Mouse (Mus musculus): Measurements from ENCODE around the gene Atp6ap1. TPM values are rescaled to one million over a fixed set of nuclear protein-coding genes. Genes with fewer than 3 reads are reported as not detected.

Atp6ap1 gene
- polyA plus RNA-seq (2015; fragmentation: Nextera tagmentation; extraction: Ambion mirVana) = 117 and 131 TPM in 2 replicates

- no peaks in the 10 kb centered on the region for H3K9me3 ChIP-seq
- peaks cover 30% of the 10 kb centered on the region for H3K36me3 ChIP-seq
- ATAC-seq (ENCODE audit: extremely low read depth, insufficient number of reproducible peaks, low FRiP score, low TSS enrichment) = peak; percentile 94
- H3K4me2 ChIP-seq = peak within 1 kb of the TSS; percentile 75
- 10% methylated on average over 37 of the region's 37 CpGs for WGBS
- H3K27me3 ChIP-seq (replicated peaks) = no peaks in the 10 kb centered on the region
- peaks cover 5% of the 10 kb centered on the region; the same call in 1 of the 2 replicates for H3K4me1 ChIP-seq
- peak within 1 kb of the TSS; percentile 77 for H3K27ac ChIP-seq (replicated peaks)
- peak within 1 kb of the TSS; percentile 71 for H3K4me3 ChIP-seq
- peak within 1 kb of the TSS; percentile 87 for H3K9ac ChIP-seq
Measured at GRCm38 (mm10) chrX:74296538-74297448, at the start of gene Atp6ap1. Gene Atp6ap1, plus strand, starts transcription at chrX:74297097.

- ATAC-seq (ENCODE audit: extremely low read depth, insufficient number of reproducible peaks, low FRiP score, low TSS enrichment) = no peak
- 17% methylated on average over 3 of the region's 3 CpGs for WGBS
- Histone ChIP-seq H3K9ac (peak overlapping the region; percentile 80), H3K4me1 (peaks cover 9% of the 10 kb centered on the region), H3K4me3 (peak overlapping the region; percentile 66), H3K4me2 (peak overlapping the region; percentile 75), H3K36me3 (peaks cover 5% of the 10 kb centered on the region; the same call in 1 of the 2 replicates), H3K27me3 (replicated peaks) (no peaks in the 10 kb centered on the region), H3K27ac (replicated peaks) (peak overlapping the region; percentile 84), H3K9me3 (no peaks in the 10 kb centered on the region)
Measured at GRCm38 (mm10) chrX:74248651-74249050, 48.2 kb upstream of the Atp6ap1 start.

GRCm38 (mm10) chrX:74249615-74250014 is 47.3 kb upstream of the Atp6ap1 start, which contains the start of gene Flna:
Gene Flna, minus strand, starts transcription at chrX:74249820.
- Histone ChIP-seq H3K36me3 (no peaks in the 10 kb centered on the region), H3K4me2 (peak within 1 kb of the TSS; percentile 75), H3K4me3 (peak within 1 kb of the TSS; percentile 66), H3K27me3 (replicated peaks) (no peaks in the 10 kb centered on the region), H3K9ac (peak within 1 kb of the TSS; percentile 80), H3K4me1 (0 out of 2 replicates have a peak, but pooled peaks cover 4% of the 10 kb centered on the region), H3K27ac (replicated peaks) (peak within 1 kb of the TSS; percentile 84), H3K9me3 (no peaks in the 10 kb centered on the region)
- ATAC-seq (ENCODE audit: extremely low read depth, insufficient number of reproducible peaks, low FRiP score, low TSS enrichment) = no peak
- 9% methylated on average over 38 of the region's 38 CpGs for WGBS

GRCm38 (mm10) chrX:74254153-74254887 is 42.6 kb upstream of the Atp6ap1 start, which contains the start of gene Emd:
Gene Emd, plus strand, starts transcription at chrX:74254687.
- peak within 1 kb of the TSS; percentile 89 for H3K9ac ChIP-seq
- peaks cover 9% of the 10 kb centered on the region for H3K4me1 ChIP-seq
- H3K4me2 ChIP-seq = peak within 1 kb of the TSS; percentile 74
- peaks cover 24% of the 10 kb centered on the region for H3K36me3 ChIP-seq
- WGBS = 20% methylated on average over 39 of the region's 39 CpGs
- no peaks in the 10 kb centered on the region for H3K27me3 ChIP-seq (replicated peaks)
- no peaks in the 10 kb centered on the region for H3K9me3 ChIP-seq
- H3K4me3 ChIP-seq = peak within 1 kb of the TSS; percentile 66
- H3K27ac ChIP-seq (replicated peaks) = peak within 1 kb of the TSS; percentile 93
- peak; percentile 88 for ATAC-seq (ENCODE audit: extremely low read depth, insufficient number of reproducible peaks, low FRiP score, low TSS enrichment)

DNA sequence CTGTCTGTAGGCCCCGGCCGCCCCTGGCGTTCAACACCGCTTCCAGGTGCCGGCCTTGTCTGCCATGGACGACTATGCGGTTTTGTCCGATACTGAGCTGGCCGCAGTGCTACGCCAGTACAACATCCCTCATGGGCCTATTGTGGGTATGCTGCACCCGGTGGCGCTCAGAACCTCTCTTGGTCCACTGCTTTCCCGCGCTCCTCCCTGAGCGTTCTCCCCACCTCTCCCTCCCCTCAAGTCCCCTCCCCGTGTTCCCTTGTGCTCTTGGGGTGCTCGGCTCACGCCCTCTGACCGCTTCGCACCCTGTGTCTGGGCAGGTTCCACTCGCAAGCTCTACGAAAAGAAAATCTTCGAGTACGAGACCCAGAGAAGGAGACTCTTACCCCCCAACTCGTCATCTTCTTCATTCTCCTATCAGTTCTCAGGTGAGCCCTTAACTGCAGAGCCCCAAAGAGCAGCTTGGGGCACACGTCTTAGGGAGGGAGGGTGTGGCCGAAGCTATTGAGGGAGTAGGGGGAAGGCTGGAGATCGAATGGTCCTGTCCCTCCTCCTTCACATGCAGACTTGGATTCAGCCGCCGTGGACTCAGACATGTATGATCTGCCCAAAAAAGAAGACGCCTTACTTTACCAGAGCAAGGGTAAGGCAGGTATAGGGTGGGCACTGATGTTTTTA is 41.9 kb upstream of the Atp6ap1 start:
- peak overlapping the region; percentile 89 for H3K9ac ChIP-seq
- H3K36me3 ChIP-seq = peaks cover 24% of the 10 kb centered on the region
- no peaks in the 10 kb centered on the region for H3K27me3 ChIP-seq (replicated peaks)
- peak overlapping the region; percentile 74 for H3K4me2 ChIP-seq
- ATAC-seq (ENCODE audit: extremely low read depth, insufficient number of reproducible peaks, low FRiP score, low TSS enrichment) = 0 out of 2 replicates have a peak, but pooled peaks have one; percentile 7
- no peaks in the 10 kb centered on the region for H3K9me3 ChIP-seq
- peak overlapping the region; percentile 66 for H3K4me3 ChIP-seq
- 19% methylated on average over 29 of the region's 31 CpGs for WGBS
- H3K4me1 ChIP-seq = peaks cover 9% of the 10 kb centered on the region
- peak overlapping the region; percentile 93 for H3K27ac ChIP-seq (replicated peaks)

GRCm38 (mm10) chrX:74257746-74258145 is 39.2 kb upstream of the Atp6ap1 start:
- 82% methylated on average over 3 of the region's 3 CpGs for WGBS
- Histone ChIP-seq H3K4me1 (peaks cover 5% of the 10 kb centered on the region), H3K4me2 (no peak overlapping the region), H3K9me3 (no peaks in the 10 kb centered on the region), H3K27me3 (replicated peaks) (no peaks in the 10 kb centered on the region), H3K36me3 (peaks cover 27% of the 10 kb centered on the region), H3K27ac (replicated peaks) (no peak overlapping the region), H3K9ac (no peak overlapping the region), H3K4me3 (no peak overlapping the region)
- no peak for ATAC-seq (ENCODE audit: extremely low read depth, insufficient number of reproducible peaks, low FRiP score, low TSS enrichment)

- Histone ChIP-seq H3K27me3 (replicated peaks) (no peaks in the 10 kb centered on the region), H3K4me2 (peak overlapping the region; percentile 67), H3K4me1 (peaks cover 4% of the 10 kb centered on the region; the same call in 1 of the 2 replicates), H3K9ac (peak overlapping the region; percentile 79), H3K27ac (replicated peaks) (peak overlapping the region; percentile 95), H3K9me3 (no peaks in the 10 kb centered on the region), H3K4me3 (peak overlapping the region; percentile 67), H3K36me3 (peaks cover 12% of the 10 kb centered on the region)
- WGBS = 18% methylated on average over 3 of the region's 3 CpGs
- no peak for ATAC-seq (ENCODE audit: extremely low read depth, insufficient number of reproducible peaks, low FRiP score, low TSS enrichment)
Measured at GRCm38 (mm10) chrX:74269736-74270061, 27.2 kb upstream of the Atp6ap1 start.

- Histone ChIP-seq H3K4me3 (peak within 1 kb of the TSS; percentile 67), H3K27me3 (replicated peaks) (no peaks in the 10 kb centered on the region), H3K4me1 (peaks cover 4% of the 10 kb centered on the region; the same call in 1 of the 2 replicates), H3K9ac (peak within 1 kb of the TSS; percentile 90), H3K27ac (replicated peaks) (peak within 1 kb of the TSS; percentile 95), H3K36me3 (peaks cover 12% of the 10 kb centered on the region), H3K4me2 (peak within 1 kb of the TSS; percentile 72), H3K9me3 (no peaks in the 10 kb centered on the region)
- WGBS = 11% methylated on average over 42 of the region's 42 CpGs
- peak; percentile 91 for ATAC-seq (ENCODE audit: extremely low read depth, insufficient number of reproducible peaks, low FRiP score, low TSS enrichment)
Measured at GRCm38 (mm10) chrX:74270062-74270901, 26.6 kb upstream of the Atp6ap1 start, which contains the start of gene Rpl10. Gene Rpl10, plus strand, starts transcription at chrX:74270812.

DNA sequence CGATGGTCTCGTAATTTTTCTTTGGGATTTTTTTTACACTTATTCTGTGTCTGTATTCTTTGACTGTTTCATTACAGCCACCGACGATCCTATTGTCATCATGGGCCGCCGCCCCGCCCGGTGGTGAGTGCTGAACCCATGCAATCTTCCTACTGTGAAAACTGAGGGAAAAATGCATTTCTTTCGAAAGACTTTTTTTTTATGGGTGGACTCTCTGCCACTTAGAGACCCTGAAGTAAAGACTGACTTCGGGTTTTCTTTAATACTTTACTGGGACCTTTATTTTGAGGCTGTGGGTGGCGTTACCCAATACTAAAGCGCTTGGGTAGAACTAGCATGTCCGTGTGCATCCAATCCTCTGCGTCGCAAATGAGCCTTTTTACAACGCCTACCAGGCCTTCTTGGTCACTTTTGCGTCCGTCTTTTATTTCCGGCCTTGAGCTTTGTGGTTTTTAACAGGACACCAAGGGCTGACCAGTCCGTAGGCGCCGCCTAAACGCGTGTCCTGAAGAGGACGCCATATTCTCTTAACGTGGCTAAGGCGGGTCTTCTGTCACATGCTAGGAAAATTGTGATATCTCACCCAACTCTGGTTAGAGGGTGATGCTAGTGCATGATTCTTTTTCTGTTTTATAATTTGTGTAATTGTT is 25.9 kb upstream of the Atp6ap1 start:
- WGBS = 9% methylated on average over 27 of the region's 27 CpGs
- H3K27ac ChIP-seq (replicated peaks) = peak overlapping the region; percentile 78
- peak overlapping the region; percentile 90 for H3K9ac ChIP-seq
- peaks cover 12% of the 10 kb centered on the region for H3K36me3 ChIP-seq
- ATAC-seq (ENCODE audit: extremely low read depth, insufficient number of reproducible peaks, low FRiP score, low TSS enrichment) = no peak
- no peaks in the 10 kb centered on the region for H3K9me3 ChIP-seq
- peaks cover 4% of the 10 kb centered on the region; the same call in 1 of the 2 replicates for H3K4me1 ChIP-seq
- H3K4me3 ChIP-seq = peak overlapping the region; percentile 67
- H3K27me3 ChIP-seq (replicated peaks) = no peaks in the 10 kb centered on the region
- peak overlapping the region; percentile 72 for H3K4me2 ChIP-seq

All from heart, embryonic 13.5 days (tissue).